Comparison of ENCODE assay signal across 29 mouse cellular contexts in genomic region chr17:69346056-69346455, GRCm38 (mm10). TPM values are rescaled to one million over a fixed set of nuclear protein-coding genes. Genes with fewer than 3 reads are reported as not detected.
DNase-seq lines count a peak whose midpoint lies in the region; ATAC-seq and TF ChIP-seq lines count a peak whose summit lies in the region.
"Had no signal": no experiment of that assay in that cellular context is flagged by ENCODE, and none has a peak within 500 bp of the region (broad histone marks: within the 10 kb centered on the region; RNA-seq: fewer than 3 reads in every experiment).

No protein-coding gene starts in this region.

- TF ChIP-seq EP300 in liver, postnatal 0 days (IDR thresholded peaks at IDR 0.05; ENCODE audit: low read depth): no peak

- WGBS in limb, embryonic 11.5 days: 89% methylated on average over 7 of the region's 7 CpGs
- 83% methylated on average over 7 of the region's 7 CpGs for WGBS in limb, embryonic 10.5 days
- 79% methylated on average over 7 of the region's 7 CpGs for WGBS in liver, postnatal 0 days (ENCODE audit: insufficient replicate concordance)

- no peak for ATAC-seq in limb, embryonic 11.5 days (ENCODE audit: insufficient number of reproducible peaks, low FRiP score, low TSS enrichment, low read depth)
- no peak for ATAC-seq in liver, postnatal 0 days
- ATAC-seq: activated CD4-positive, CD25-positive, alpha-beta regulatory T cell, adult 4 months; CD4-positive, CD25-positive, alpha-beta regulatory T cell, adult 4 months; forebrain, postnatal 0 days; inflammation-experienced regulatory T-cells, adult 6 months; midbrain, embryonic 16.5 days; Patski had no signal

- no peaks in the 10 kb centered on the region for H3K9me3 ChIP-seq in limb, embryonic 11.5 days (ENCODE audit: control insufficient read depth, low read length)
- no peaks in the 10 kb centered on the region for H3K9me3 ChIP-seq in limb, embryonic 10.5 days (replicated peaks)
- no peaks in the 10 kb centered on the region for H3K9me3 ChIP-seq in liver, postnatal 0 days (ENCODE audit: low read length)
- H3K9me3 ChIP-seq: embryonic facial prominence, embryonic 10.5 days; heart, embryonic 10.5 days; limb, embryonic 12.5 days; liver, embryonic 15.5 days; neural tube, embryonic 13.5 days; stomach, embryonic 15.5 days had no signal

- no peaks in the 10 kb centered on the region for H3K27me3 ChIP-seq in limb, embryonic 11.5 days (ENCODE audit: control insufficient read depth, insufficient read depth, low read length)
- H3K27me3 ChIP-seq in limb, embryonic 10.5 days (ENCODE audit: low read depth, poor library complexity, severe bottlenecking): no peaks in the 10 kb centered on the region
- H3K27me3 ChIP-seq in liver, postnatal 0 days (ENCODE audit: insufficient read depth, low read length): no peaks in the 10 kb centered on the region
- H3K27me3 ChIP-seq: limb, embryonic 12.5 days; liver, embryonic 15.5 days; neural tube, embryonic 13.5 days; stomach, embryonic 15.5 days had no signal

- H3K4me2 ChIP-seq in limb, embryonic 11.5 days (ENCODE audit: low read depth, severe bottlenecking): no peak overlapping the region
- H3K4me2 ChIP-seq in liver, postnatal 0 days (ENCODE audit: low read depth, low read length): no peak overlapping the region
- H3K4me2 ChIP-seq: hindbrain, embryonic 14.5 days; limb, embryonic 12.5 days; liver, embryonic 15.5 days; neural tube, embryonic 13.5 days; stomach, embryonic 15.5 days had no signal

- no peak overlapping the region for H3K27ac ChIP-seq in limb, embryonic 11.5 days (replicated peaks; ENCODE audit: low read depth, low read length)
- no peak overlapping the region for H3K27ac ChIP-seq in limb, embryonic 10.5 days
- no peak overlapping the region for H3K27ac ChIP-seq in liver, postnatal 0 days (ENCODE audit: low read depth)
- H3K27ac ChIP-seq: embryonic facial prominence, embryonic 10.5 days; heart, embryonic 10.5 days; hindbrain, embryonic 14.5 days; limb, embryonic 12.5 days; liver, embryonic 15.5 days; neural tube, embryonic 13.5 days; stomach, embryonic 15.5 days had no signal

- TF ChIP-seq CTCF in liver, postnatal 0 days (IDR thresholded peaks at IDR 0.05; ENCODE audit: low read depth): no peak

- no peak overlapping the region for H3K9ac ChIP-seq in limb, embryonic 11.5 days (ENCODE audit: low read length)
- H3K9ac ChIP-seq in liver, postnatal 0 days (replicated peaks): no peak overlapping the region
- H3K9ac ChIP-seq: forebrain, postnatal 0 days; hindbrain, embryonic 14.5 days; limb, embryonic 12.5 days; liver, embryonic 15.5 days; neural tube, embryonic 13.5 days; stomach, embryonic 15.5 days had no signal

- H3K36me3 ChIP-seq in limb, embryonic 11.5 days (ENCODE audit: control insufficient read depth, insufficient read depth, low read length): no peaks in the 10 kb centered on the region
- no peaks in the 10 kb centered on the region for H3K36me3 ChIP-seq in limb, embryonic 10.5 days
- no peaks in the 10 kb centered on the region for H3K36me3 ChIP-seq in liver, postnatal 0 days (replicated peaks; ENCODE audit: insufficient read depth, low read length)
- H3K36me3 ChIP-seq: embryonic facial prominence, embryonic 10.5 days; heart, embryonic 10.5 days; limb, embryonic 12.5 days; liver, embryonic 15.5 days; neural tube, embryonic 13.5 days; stomach, embryonic 15.5 days had no signal

- peak; percentile 9 to 10 for DNase-seq in cerebellum, postnatal 10 days
- no peak for DNase-seq in cerebellum, postnatal 4 days (ENCODE audit: low spot score in 2 of 2)
- DNase-seq in limb, embryonic 11.5 days (ENCODE audit: low spot score): peak; percentile 17
- no peak for DNase-seq in limb, embryonic 10.5 days (ENCODE audit: low spot score)
- peak; percentile 18 for DNase-seq in ES-CJ7 (ENCODE audit: low read depth, low spot score)
- peak; percentile 34 for DNase-seq in liver, postnatal 0 days
- DNase-seq in right cerebral cortex, postnatal 4 days: no peak
- DNase-seq: adrenal gland, postnatal 10 days; cerebellum, adult 2 months; cerebellum, postnatal 36 days; forebrain, postnatal 0 days; heart, postnatal 4 days; kidney, adult 2 months; kidney, postnatal 10 days; lung, postnatal 4 days; retina, postnatal 1 day had no signal

- no peaks in the 10 kb centered on the region for H3K4me1 ChIP-seq in limb, embryonic 11.5 days (ENCODE audit: control insufficient read depth, insufficient read depth, low read length)
- H3K4me1 ChIP-seq in limb, embryonic 10.5 days: no peaks in the 10 kb centered on the region
- no peaks in the 10 kb centered on the region for H3K4me1 ChIP-seq in liver, postnatal 0 days (ENCODE audit: insufficient read depth)
- H3K4me1 ChIP-seq: embryonic facial prominence, embryonic 10.5 days; limb, embryonic 12.5 days; liver, embryonic 15.5 days; neural tube, embryonic 13.5 days; stomach, embryonic 15.5 days had no signal

- H3K4me3 ChIP-seq in limb, embryonic 11.5 days (ENCODE audit: low read depth, low read length): no peak overlapping the region
- H3K4me3 ChIP-seq in limb, embryonic 10.5 days: no peak overlapping the region
- no peak overlapping the region for H3K4me3 ChIP-seq in liver, postnatal 0 days (ENCODE audit: low read depth, low read length)
- H3K4me3 ChIP-seq: embryonic facial prominence, embryonic 10.5 days; heart, embryonic 10.5 days; limb, embryonic 12.5 days; liver, embryonic 15.5 days; myocyte; neural tube, embryonic 13.5 days; stomach, embryonic 15.5 days had no signal

RNA-seq across cellular contexts. Expression of gene Zbtb14, which starts 36.8 kb away (rescaled TPM):
- 27.9 and 30.5 TPM in 2 replicates for polyA plus RNA-seq in limb, embryonic 11.5 days (2014; fragmentation: Nextera tagmentation; extraction: Ambion mirVana)
- 26.6 and 30.3 TPM in 2 replicates for polyA plus RNA-seq in limb, embryonic 10.5 days (2016; fragmentation: Nextera tagmentation; extraction: Ambion mirVana)
- polyA plus RNA-seq in liver, postnatal 0 days (2015; fragmentation: Nextera tagmentation; extraction: Ambion mirVana): 5.2 and 5.3 TPM in 2 replicates

Comparison
In these comparisons a context has a peak if more than half of its experiments do, and no peak if none do; other contexts are left out.
1. DNase-seq: peak in cerebellum, postnatal 10 days (2 of 2), limb, embryonic 11.5 days (single experiment), ES-CJ7 (single experiment) and liver, postnatal 0 days (single experiment); none in cerebellum, postnatal 4 days (0 of 2), limb, embryonic 10.5 days (single experiment) and right cerebral cortex, postnatal 4 days (single experiment).